Mouse (Mus musculus) stomach, postnatal 0 days (tissue): Measurements from ENCODE around the gene Six2.

ENCODE experiments used
- CTCF ChIP-seq: IDR thresholded peaks from 2 replicates; pipeline ENCODE4 v1.5.1; 2016; ENCODE audit warnings: antibody characterized with exemption, low read depth, mild to moderate bottlenecking, moderate library complexity
- EP300 ChIP-seq: optimal IDR thresholded peaks from 2 replicates; pipeline ENCODE3; 2016; ENCODE audit warnings: antibody characterized with exemption

DNA sequence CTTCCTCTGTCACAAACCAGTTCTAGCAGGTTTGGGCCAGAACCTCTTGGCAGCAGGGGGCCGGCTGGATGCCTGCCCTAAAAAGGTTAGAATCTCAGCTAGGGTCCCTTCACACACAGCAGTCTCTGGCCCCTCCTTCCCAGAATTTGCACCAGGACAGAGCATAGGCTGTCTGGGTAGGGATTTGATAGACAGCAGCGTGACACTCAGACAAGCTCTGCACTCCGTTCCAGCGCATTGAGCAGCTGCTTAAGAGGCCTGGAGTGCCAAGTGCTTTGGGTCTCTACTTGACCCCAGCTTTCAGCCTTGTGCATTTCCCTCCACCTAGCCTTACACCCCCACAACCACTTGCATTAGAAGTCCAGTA, 2.9 kb upstream of the Six2 start:
- TF ChIP-seq CTCF (no peak), EP300 (no peak)
